Mouse (Mus musculus) 3134 (cell line): Measurements from ENCODE around the gene Exoc6b.

Experiments used
- DNase-seq: peaks from one replicate; pipeline ENCODE4 v3.0.0-alpha.2; 2011; ENCODE audit warnings: low spot score; ENCODE audit not compliant: insufficient read length; ENCODE audit errors: extremely low read depth

Gene Exoc6b

DNA sequence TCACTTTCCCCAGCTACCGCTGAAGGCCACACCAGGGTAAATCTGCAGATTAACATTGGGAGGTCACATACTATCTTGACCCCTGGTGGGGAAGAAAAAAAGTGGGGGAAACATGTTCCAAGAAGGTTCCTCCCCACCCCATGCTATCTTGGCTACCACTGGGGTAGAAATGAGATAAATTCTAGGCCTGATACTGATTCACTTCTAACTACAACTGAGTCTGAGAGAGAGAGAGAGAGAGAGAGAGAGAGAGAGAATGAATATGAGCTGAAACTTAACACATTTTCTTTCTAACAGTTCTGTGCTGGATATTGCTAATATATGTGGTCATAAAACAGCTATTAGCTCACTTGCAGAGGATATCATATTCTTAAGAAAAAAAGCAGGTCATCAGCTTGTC is 184.2 kb downstream of the Exoc6b start:
- no peak for DNase-seq

DNA sequence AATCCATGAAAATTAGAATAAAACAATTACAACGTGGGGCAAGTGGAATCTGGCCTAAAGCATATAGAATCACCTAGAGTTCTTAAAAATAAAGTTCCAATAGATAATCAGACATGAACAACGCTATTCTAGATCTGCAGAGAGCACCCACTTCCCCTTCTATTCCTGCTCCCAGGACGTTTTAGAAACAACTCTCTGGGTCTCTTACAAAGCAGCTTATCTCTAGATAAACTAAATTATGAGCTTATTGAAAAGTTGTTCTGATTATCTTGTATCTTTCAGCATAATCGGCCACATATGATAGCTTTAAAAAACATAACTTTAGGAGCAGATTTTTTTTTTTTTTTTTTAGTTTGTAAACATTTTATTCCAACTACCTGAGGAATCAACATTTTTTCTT is 185.6 kb downstream of the Exoc6b start:
- no peak for DNase-seq

DNA sequence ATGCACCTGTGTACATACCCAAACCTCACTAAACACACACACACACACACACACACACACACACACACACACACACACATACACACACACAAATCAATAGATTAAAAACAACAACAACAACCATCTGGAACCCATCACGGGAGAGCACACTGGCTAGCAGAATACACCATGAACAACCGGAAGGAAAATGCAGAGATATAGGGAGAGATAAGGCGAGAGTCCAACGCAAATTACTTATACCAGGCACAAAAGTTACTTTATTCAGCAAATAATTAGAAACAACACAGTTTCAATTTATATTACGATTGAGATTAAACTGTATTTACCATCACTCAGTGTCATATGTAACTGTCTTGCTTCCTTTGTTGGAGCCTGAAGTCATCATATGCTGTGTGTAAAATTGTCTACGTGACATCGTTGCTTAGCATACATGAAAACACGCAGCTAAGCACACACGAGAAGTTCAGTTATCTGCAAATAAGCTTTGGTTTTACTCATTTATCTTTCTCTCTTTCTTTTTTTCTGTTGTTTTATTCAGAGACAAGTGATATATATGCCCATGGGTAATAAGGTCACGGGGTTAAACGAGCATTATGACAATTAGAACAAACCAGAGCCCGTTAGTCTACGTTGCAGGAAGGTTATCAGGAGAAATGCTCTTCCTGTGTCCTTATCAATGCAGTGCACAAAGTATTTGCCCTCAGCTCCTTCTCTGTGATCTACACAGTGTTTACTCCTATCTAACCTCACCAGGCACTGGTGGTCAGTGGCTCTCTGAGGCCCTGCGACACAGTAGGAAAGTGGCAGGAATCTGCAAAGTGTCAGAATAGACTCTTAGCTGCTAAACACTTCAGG is 186.4 kb downstream of the Exoc6b start:
- DNase-seq: no peak

DNA sequence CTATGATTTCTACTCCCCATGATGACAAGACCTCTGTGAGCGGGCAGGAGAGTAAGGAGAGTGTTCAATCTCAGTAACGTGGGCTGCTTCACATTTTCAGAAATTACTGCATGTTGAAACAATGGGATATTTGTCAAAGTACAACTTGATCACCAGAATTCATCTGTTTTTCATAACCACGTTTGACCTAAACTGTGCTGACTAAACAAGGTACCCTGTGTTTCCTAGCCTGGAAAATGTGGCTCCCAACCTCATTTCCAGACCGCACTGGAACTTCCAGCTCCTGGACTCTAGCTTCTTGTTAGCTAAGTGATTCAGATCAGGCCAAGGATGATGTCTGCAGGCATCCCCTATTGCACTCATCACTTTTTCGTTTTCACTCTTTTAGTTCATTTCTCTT is 193.4 kb downstream of the Exoc6b start:
- DNase-seq: no peak

DNA sequence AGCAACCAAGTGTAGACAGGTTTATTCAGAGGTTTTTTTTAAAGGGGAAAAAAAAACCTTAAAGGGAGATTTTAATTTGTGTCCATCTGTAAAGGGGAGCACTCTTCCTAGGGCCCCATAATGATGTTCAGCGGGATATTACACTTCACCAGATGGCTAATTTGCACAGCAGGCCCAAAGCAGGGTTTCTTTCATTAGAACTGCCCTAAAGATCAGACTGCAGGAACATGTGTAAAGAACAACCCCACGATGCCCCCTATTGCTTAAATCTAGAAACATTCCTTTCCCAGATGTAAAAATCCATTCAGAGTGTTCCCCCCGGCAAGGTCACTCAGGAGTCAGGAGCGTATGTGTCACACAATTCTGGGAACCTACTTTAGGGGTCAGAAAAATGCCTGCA is 202.2 kb downstream of the Exoc6b start:
- no peak for DNase-seq

DNA sequence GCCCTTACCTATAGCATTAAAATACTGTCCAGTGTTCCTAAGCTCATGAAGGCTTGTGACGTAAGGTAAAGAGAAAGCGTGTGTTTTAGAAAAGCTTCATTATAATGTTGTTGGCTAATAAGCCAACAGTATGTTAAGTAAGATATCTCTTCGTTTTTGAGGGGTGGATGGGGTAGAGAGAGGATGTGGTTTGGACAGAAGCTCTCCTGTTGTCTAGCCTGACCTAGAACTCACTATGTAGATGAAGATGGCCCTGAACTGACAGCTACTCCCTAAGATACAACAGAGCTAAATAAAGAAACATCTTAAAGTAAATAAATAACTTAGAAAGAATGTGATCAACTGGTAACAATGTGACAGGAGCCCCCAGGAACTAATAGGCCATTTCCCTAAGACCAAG is 204.7 kb downstream of the Exoc6b start:
- DNase-seq: no peak

DNA sequence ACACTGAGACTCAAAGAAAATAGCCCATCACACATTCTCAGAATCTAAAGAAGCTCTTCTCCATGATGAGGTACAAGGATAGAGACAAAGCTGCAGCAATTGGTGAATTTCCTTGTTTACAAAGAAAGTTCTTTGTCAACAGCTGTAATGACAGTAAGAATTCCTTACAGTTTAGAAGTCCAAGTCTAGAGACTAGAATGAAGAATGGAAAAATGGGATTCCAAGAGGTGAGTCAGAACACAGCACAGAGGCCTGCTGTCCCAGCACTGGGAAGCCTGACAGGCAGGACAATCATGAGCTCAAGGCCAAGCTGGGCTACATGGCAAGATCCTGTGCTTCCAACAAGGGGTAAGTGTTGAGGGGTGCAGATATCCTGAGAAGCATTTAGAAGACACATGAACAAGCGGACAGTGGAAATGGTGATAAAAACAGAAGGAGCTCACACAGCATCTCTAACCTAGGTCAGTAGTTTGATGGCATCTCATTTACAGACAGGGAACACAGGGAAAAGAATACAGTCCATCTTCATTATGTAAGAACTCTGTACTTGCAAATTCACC is 205.4 kb downstream of the Exoc6b start:
- no peak for DNase-seq

DNA sequence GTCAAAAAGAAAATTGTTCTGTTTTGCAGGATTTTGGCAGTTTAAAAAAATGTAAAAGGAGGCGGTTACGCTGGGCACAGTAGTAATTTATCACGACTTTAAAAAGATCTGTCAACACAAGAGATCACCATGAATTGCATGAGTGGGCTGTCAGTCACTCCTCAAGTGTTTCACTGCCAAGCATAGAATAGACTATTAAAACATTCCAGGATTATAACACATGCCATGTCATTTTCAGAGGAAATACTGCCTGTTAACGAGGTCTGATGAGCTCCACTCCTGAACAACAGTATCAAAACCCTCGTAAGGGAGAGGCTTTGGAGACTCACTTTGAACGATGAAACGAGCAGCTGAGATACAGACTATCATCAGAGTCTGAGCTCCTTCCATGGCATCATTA is 223.6 kb downstream of the Exoc6b start:
- no peak for DNase-seq

DNA sequence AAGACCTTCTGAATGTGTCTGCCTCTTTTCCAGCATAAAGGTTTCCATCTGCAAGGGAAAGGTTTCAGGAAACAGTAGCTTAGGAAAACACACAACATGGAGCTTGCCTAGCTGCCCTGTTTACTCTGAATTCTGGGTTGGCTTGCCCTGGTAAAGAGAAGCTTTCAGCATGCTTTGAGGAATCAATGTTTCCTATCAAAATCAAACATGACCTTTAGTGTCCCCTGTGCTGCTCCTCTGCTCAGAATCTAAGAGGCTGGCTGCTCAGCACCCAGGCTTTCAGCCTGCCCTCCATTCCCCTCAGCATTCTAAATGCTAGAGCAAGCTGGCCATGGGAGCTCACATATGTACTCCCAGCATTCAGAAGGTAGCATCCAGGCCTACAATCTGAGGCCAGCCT is 228.2 kb downstream of the Exoc6b start:
- DNase-seq: no peak

DNA sequence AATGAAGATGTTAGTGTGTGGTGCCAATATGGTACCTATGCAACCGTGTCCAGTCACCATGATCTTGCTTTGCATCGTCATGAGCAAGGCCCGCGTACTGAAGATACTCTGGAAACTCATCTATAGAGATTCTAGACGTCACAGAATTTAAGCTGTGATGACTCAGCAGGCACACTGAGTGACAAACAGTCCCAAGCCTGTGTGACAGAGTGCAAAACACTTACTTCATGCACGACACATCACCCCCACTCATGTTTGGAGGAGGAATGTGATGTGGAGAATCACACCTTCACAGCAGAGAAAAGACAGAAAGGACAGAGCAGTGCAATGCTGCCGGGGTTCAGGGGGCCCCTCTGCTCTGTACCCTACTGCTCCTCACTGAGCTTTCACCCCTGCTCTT is 261.8 kb downstream of the Exoc6b start:
- DNase-seq: no peak

DNA sequence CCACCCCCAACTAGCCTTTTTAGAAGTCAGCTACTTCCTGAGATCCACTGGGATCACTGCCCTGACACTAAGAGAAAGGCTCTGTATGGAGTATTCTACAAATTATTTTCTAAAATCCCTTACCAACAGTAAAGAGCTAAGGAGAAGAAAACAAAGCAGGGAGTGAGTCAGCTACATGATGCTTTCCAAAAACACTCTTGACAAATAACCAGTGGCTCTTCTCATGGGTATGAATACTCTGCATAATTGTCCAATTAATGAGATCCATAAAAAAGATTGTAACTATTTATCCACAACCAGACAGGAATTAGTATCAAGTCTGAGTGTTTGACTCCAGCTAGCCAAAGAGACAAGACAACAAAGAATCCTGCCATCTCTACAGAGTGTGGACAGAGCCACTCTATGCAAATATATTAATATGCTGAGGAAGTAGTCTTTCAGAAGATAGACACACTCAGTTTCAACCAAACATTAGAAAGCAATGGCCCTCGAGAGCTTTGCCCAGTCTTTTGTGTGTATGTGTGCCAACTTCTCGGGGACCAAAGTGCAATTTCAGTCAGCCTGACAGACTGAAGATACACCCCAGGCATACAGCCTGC is 263.1 kb downstream of the Exoc6b start:
- no peak for DNase-seq

DNA sequence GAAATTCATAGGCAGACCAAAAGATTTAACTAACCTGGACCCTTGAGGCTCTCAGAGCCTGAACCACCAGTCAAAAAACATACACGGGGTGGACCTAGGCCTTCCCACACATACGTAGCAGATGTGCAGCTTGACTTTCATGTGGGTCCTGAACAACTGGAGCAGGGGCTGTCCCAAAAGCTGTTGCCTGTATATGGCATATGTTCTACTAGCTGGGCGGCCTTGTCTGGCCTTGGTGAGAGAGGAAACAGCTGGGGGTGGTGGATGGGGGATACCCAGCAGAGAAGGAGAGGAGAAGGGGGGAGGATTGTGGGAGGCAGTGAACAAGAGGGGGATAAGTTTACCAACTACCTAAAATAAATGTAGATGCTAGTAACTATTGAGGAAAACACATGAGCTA is 270.6 kb downstream of the Exoc6b start:
- no peak for DNase-seq

DNA sequence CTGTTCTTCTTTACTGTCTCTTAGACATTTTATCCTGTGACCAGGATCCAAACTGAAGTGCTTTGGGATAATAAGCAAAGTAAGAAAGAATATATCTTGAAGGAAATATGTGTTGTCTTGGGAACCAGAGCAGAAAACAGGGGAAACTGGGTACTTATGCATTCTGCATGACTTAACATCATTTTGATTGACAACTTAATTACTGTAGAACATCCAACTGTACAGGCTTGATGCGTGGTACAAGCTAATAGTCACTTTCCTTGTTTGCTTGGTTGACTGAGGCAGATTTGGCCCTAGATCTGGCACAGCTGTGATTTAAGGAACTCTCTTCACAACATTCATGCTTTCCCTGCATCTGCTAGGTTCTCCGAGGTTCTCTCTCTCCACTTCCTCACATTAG is 285.3 kb downstream of the Exoc6b start:
- DNase-seq: no peak

DNA sequence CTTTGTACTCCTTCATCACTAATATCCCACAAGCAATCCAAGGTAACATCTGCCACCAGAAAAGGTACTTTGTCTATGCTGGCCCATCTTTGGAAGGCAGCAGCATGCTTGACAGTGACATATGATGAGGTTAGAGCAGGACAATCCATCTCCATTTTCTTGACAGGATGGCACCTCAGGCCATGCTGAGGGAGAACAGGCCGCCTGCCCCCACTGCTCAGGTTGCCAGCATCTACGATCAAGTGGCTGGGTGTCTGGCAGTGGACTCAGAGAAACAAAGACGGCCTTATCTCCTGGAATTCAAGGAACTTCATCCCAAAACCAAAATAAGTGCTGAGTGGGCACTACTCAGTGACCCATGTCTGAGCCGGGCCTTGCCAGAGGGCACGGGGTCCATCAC is 289.3 kb downstream of the Exoc6b start:
- DNase-seq: no peak

DNA sequence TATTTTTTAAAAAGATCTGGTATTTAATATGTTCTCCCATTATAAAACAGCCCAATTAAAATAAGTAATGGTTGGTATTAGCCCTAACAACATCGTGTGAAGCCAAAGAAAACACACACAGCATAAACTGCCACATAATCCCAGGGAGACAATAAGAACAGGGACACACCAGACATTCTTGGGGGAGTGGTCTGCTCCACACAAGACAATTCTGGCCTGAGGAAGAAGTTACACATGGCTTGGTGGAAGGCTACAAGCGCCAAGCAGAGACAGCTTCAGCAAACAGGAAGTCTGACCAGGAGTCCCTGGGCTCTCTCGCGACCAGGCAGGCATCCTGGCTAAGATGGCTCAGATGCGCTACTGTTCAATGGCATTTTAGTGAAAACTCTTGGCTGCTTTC is 290.3 kb downstream of the Exoc6b start:
- no peak for DNase-seq

DNA sequence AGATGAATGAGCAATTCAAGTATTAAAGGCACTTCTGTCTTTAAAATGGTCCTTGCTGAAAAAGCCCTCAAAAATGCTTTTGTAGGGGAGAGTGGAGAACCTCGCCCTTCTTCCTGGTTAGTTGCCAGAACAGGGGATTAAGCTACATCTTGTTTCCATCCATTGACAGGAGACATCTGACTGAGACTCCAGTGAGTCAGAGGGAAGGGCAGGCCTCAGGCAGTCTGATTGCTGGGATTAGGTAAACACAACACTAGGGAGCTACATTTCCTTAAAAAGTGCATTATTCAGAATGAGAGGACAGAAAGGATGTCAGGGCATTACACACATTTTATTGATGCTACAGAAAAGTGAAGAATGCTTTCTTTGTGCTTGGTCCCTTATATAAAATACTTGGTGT is 293.4 kb downstream of the Exoc6b start:
- peak; percentile 43 for DNase-seq

DNA sequence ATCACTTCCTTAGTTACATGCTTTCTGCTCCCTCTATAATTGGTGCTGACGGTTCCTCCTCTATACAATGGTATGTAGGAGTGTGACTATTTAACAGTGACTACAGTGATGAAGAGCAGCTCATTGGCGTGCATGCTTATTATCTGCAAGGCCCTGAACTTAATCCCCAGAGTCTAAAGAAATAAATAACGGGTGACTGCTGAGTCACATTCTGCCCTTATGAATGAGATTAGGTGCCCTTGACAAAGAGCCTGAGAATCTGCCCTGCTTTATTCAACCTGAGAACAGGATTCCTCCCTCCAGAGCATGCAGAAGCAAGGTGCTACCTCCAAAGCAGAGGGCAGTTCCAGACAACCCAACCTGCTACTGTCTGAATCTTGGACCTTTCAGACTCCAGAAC is 314.0 kb downstream of the Exoc6b start:
- DNase-seq: no peak

DNA sequence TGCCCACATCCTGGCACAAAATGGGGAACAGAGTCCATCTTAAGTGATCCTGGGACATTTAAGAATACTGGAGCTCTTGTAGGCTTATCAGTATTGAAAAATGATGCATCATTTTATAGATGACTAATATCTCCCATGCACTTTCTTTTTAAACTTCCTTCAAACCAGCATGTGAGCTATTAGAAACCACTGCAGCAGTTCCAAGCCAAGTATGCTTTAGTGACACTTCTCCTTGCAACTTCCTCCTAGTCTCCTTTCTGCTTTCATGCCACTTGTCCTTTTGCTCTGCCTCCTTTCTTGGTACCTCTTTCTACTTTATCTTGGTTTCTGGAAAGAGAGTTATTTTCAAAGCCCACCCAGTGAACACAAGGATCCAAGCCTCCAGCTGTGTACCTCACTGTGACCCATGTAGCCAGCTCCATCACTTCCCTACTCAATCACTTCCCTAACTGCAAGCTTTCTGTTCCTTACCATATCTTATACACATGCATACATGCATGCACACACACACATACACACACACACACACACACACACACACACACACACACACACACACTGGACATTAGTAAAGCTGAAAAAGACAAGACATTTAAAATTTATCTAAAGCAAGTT is 316.4 kb downstream of the Exoc6b start:
- DNase-seq: no peak

DNA sequence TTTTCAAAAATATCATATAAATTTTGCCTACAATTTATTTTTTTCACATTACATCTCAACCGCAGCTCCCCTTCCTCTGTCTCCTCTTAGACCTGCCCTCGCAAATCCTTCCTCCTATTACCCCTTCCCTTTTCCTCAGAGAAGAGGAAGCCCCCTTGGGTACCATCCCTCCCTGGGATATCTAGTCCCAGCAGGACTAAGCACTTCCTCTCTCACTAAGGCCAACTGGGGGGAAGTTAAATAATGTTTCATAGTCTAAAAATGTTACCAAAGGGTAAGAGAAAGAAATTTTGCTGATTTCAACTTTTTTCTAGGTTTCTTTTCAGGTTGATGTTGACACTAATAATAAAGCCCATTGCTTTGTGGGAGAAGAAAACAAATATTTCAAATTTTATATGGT is 317.9 kb downstream of the Exoc6b start:
- no peak for DNase-seq

DNA sequence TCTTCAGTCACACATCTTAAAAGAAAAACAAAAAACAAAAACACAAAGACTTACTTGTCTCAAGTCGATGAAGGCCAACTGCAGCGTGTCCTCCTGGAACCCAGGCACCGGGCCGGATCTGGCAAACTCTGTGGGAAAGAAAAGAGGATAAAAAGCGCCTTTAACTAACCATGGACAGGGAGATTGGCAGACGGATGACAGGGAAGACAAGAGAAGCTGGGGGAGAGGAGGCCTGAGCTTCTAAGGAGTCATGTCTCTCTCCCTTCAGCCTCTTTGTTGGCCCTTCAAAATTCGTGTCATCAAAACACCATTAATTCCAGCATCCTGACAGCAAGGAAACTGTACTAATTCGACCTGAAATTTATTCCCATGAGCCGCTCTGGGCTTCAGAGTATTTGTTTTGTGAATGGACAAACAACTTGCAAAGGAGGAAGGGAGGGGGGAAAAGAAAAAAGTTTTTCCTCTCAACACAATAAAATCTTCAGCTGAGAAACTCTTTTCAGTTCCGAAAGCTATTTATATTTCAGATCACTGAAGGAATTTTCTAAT is 322.4 kb downstream of the Exoc6b start:
- DNase-seq: no peak

DNA sequence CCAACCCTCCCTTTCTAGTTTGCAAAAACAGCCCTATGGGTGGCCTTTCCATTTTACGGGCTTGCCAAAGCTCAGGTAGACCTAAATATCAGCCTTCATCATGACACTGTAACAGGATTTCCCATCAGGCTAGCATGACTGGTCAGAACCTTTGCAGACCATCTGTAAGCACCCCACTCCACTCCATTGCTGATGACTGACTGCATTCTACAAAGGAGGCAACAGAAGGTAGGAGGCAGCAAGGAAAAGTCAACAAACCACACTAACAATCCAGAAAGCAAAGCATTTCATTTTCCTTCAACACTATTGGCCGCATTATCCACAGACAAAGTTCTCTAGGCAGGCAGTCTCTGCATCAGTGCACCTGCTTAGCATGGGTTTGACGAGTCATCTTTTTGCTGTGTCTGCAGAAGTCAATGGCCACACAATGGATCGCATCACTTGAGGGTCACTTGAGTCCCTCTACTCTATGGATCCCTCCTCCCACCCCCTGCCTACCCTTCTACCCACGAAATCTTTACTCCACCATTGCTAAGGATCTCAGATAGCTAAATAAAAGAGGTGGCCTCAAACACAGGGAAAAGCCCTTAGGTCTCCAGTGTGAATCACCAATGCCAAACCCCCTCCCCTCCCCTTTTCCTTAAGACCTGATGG is 323.0 kb downstream of the Exoc6b start:
- DNase-seq: no peak
